Mouse (Mus musculus) layer of hippocampus, adult 9-11 months (tissue): ENCODE results near the gene Copb2.

Experiments
- DNase-seq: peaks from one replicate; pipeline ENCODE4 v3.0.0; 2022

Gene Copb2

GRCm38 (mm10) chr9:98563137-98564126 is at the start of gene Copb2:
TSS of gene Copb2 (plus strand) at chr9:98563721.
- peak; percentile 97 for DNase-seq

- DNase-seq = no peak
Measured at GRCm38 (mm10) chr9:98523872-98524271, 39.6 kb upstream of the Copb2 start.

GRCm38 (mm10) chr9:98524786-98525542 is 38.6 kb upstream of the Copb2 start:
- DNase-seq = peak; percentile 35

GRCm38 (mm10) chr9:98525543-98525924 is 38.0 kb upstream of the Copb2 start:
- no peak for DNase-seq

GRCm38 (mm10) chr9:98527226-98527625 is 36.3 kb upstream of the Copb2 start:
- no peak for DNase-seq

- DNase-seq = peak; percentile 15
Measured at GRCm38 (mm10) chr9:98529776-98530175, 33.7 kb upstream of the Copb2 start.

- DNase-seq = no peak
Measured at GRCm38 (mm10) chr9:98530999-98531398, 32.5 kb upstream of the Copb2 start.

- no peak for DNase-seq
Measured at GRCm38 (mm10) chr9:98534675-98535280, 28.7 kb upstream of the Copb2 start.

GRCm38 (mm10) chr9:98535763-98536162 is 27.8 kb upstream of the Copb2 start:
- DNase-seq = no peak

- DNase-seq = no peak
Measured at GRCm38 (mm10) chr9:98538017-98538712, 25.4 kb upstream of the Copb2 start.

GRCm38 (mm10) chr9:98538713-98539360 is 24.7 kb upstream of the Copb2 start:
- DNase-seq = peak; percentile 56

- DNase-seq = no peak
Measured at GRCm38 (mm10) chr9:98544042-98544441, 19.5 kb upstream of the Copb2 start.

GRCm38 (mm10) chr9:98583852-98584251 is 20.3 kb downstream of the Copb2 start:
- no peak for DNase-seq

- DNase-seq = no peak
Measured at GRCm38 (mm10) chr9:98600094-98600493, 36.6 kb downstream of the Copb2 start.

- DNase-seq = peak; percentile 81
Measured at GRCm38 (mm10) chr9:98601156-98601836, 37.8 kb downstream of the Copb2 start, which contains the start of gene Mrps22. TSS of gene Mrps22 (minus strand) at chr9:98601660.

GRCm38 (mm10) chr9:98601837-98602359 is 38.4 kb downstream of the Copb2 start:
- no peak for DNase-seq

GRCm38 (mm10) chr9:98604896-98605295 is 41.4 kb downstream of the Copb2 start:
- DNase-seq = no peak

GRCm38 (mm10) chr9:98628480-98628879 is 65.0 kb downstream of the Copb2 start:
- no peak for DNase-seq

GRCm38 (mm10) chr9:98633287-98634162 is 70.0 kb downstream of the Copb2 start:
- DNase-seq = no peak
